Mouse (Mus musculus): ENCODE data around the gene Bcas3.

Bcas3 gene

DNA sequence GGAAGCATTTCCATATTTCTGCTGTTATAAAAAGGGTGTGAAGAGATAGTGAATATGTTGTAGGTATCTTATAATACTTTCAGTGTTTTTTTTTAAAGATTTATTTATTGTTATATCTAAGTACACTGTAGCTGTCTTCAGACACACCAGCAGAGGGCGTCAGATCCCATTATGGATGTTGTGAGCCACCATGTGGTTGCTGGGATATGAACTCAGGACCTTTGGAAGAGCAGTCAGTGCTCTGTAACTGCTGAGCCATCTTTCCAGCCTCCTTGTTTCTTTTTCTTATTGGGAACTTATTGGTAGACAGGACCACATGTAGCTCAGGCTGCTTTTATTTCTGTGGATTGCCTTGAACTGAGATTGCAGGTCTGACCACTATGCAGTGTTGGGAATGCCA, 27.1 kb downstream of the Bcas3 start:
- no peak for DNase-seq

- DNase-seq: peak; percentile 61
These were observed 29.1 kb downstream of the Bcas3 start for GRCm38 (mm10) chr11:85382055-85382454.

DNA sequence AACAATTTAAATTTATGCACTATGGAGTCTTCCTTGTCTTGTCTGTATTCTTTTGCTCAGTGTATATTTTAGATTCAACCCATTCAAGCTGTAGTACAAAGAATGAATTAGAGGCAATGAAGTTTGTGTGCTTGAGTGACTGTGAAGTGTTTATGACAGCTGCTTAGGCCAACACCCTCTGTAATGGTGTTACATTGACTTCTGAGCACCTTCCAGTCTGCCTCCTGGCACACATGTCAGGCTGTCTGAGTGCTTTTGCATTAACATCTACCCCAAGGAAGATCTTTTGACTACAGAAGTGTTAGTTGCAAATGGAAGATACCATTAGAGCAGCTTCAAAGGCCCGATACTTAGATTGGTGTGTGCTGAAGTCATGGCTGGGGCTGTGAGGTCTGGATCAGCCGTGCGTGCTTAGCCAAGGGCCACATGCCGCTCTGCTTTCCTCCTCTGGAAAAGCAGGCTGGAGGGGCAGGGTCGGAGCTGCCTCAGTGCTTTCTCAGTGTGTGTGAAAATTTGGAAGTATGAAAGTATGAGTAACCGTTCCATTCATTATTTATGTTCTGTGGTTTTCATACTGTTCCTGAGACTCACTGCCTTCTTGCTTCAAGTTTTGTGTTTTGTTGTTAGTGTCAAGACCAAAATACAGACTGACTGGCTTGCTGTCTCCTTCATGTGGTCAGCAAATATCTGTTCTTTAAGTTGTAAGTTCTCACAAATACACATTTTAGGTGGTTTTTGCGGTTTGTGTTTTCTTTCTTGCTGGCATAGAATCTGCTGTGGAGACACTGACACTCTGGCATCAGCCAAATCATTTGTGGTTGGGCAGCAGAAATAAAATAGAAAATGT, 31.2 kb downstream of the Bcas3 start:
- DNase-seq: no peak

- no peak for DNase-seq
These were observed 39.4 kb downstream of the Bcas3 start for GRCm38 (mm10) chr11:85392179-85392863.

GRCm38 (mm10) chr11:85392864-85393220, 39.9 kb downstream of the Bcas3 start:
- no peak for DNase-seq

DNA sequence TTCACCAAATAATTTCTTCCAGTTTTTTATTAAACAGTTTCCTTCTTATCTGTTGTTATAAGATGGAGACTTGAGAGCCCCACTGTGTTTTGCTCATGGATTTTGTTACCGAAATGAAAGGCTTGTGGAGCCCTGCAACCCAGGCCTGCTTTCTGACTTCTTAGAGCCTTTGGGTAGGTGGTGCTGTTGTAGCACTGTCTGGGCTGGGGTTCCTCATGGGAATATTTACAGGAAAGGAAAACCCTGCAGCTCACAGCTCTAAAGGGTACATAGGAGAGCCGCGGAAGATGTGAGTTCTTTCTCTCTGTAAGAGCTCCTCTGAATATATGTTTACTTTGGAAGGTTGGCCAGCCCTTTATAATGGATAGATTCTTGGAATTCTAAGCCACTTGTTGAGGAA, 41.0 kb downstream of the Bcas3 start:
- no peak for DNase-seq

DNA sequence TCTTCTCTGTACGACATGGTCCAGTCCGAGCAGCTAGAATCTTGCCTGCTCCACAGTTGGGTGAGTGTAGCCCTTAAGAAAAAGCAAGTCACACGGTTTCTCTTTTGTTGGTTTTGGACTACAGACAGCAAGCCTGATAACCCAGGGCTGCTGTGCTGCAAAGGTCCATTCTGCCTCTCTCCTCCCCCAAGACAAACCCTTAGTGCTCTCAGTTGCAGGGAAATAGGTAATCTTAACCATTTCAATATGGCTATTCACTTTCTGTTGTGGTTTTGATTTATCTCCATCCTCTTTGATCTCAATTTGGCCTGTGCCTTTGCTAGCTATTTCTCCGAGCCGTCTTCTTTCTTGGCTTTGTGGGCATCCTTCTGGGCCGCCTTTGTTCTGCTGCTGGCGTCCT, 42.4 kb downstream of the Bcas3 start:
- DNase-seq: no peak

GRCm38 (mm10) chr11:85406531-85406930, 53.6 kb downstream of the Bcas3 start:
- no peak for DNase-seq

GRCm38 (mm10) chr11:85407700-85408099, 54.7 kb downstream of the Bcas3 start:
- no peak for DNase-seq

DNA sequence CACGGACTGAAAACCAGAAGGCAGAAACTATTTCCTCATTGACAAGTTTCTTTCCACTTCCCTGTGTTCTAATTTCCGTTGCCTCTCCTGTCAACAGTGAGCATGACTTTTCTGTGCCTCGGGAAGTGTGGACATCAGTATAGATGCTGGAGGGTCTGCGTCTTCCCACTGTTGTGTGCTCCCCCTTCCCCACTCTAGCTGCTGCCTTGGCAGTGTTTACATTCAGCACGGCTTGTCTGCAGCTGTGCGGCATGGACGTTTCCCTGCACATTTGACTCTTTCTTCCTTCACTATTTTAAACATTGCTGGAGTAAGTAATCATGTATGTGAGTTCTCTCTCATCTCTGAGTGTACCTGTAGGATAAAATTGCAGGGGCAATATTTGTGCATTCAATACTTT, 59.4 kb downstream of the Bcas3 start:
- DNase-seq: no peak

DNA sequence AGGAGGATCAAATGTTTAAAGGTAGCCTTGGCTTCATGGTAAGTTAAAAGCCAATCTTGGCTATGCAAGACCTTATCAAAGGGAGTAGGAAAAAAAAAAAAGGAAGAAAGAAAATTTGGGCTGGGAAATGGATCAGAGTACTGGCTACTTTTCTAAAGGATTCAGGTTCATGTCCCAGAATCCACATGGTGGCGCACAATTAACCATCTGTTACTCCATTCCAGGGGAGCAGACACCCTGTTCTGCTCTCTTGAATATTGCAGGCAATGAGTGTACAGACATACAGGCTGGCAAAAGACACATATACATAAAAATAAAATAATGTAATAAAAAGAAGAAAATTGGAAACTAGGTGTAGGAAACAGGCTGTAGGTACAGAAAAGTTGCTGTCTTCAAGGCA, 61.5 kb downstream of the Bcas3 start:
- DNase-seq: no peak

DNA sequence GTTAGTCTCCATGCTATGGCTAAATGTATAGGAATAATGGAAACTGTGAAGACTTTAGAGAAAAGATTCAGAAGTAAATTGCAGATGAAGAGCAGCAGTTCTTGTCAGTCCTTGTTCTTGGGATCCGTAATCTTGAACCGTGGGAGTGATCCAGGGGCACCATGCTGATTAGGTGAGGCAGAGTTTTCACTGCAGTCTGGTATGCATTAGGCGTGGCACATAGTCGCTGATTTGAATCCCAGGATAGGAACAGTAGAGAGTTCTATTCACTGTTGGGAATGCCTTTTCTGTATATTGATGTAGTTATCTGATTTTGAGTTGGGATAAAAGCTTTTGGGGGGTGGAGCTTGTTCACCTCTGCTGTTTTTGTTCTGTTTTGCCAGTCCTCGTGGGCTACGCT, 74.4 kb downstream of the Bcas3 start:
- no peak for DNase-seq

DNA sequence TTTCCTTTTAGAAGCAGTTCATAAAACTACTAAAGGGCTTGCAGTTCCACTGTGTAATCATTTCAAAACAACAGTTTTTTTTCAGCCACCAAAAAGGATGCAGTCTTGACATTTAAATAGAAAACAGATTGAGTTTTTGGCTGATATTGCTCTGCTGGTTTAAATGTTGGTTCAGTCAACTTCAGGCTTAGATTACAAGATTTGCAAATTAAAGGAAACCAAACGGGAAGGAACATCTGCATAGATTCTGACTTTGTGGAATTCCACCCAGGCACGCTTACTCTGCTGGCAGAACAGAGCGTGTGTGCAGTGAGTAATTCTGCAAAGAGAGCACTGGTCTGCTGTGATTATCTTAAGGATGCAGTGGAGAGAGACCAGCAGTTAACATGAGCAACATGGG, 75.3 kb downstream of the Bcas3 start:
- DNase-seq: no peak

GRCm38 (mm10) chr11:85430743-85431448, 77.9 kb downstream of the Bcas3 start:
- DNase-seq: no peak

GRCm38 (mm10) chr11:85447375-85447774, 94.4 kb downstream of the Bcas3 start:
- no peak for DNase-seq

GRCm38 (mm10) chr11:85453598-85454304, 100.8 kb downstream of the Bcas3 start:
- DNase-seq: no peak

- no peak for DNase-seq
These were observed 101.3 kb downstream of the Bcas3 start for GRCm38 (mm10) chr11:85454305-85454682.

GRCm38 (mm10) chr11:85461536-85461935, 108.6 kb downstream of the Bcas3 start:
- no peak for DNase-seq

GRCm38 (mm10) chr11:85469526-85469925, 116.6 kb downstream of the Bcas3 start:
- no peak for DNase-seq

GRCm38 (mm10) chr11:85470508-85470907, 117.5 kb downstream of the Bcas3 start:
- no peak for DNase-seq

DNA sequence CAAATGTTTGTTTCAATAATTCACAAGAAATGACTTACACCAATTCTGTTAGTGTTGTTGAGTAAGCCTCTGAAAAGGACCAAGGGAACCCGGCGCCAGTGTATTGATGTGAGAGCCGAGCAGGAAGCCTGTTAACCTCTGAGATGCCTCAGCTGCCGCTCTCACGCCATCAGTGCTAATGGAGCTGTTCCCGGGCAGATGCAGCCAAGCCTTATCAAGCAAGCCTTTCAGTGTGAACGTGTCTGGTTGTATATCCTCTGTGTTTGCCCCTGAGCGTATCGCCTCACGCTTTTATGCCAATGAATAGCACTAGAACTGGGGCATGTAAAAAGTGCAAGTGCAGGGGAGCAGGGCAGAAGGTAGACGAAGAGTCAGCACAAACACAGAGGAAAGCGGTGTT, 121.4 kb downstream of the Bcas3 start:
- no peak for DNase-seq

GRCm38 (mm10) chr11:85482737-85483467, 129.9 kb downstream of the Bcas3 start:
- DNase-seq: peak; percentile 49

All from liver (tissue).